Mouse (Mus musculus): ENCODE results near the gene Mdga1.

The Mdga1 gene

GRCm38 (mm10) chr17:29990136-29990535, 20.2 kb upstream of the Mdga1 start:
- Histone ChIP-seq H3K4me1 (replicated peaks; ENCODE audit: low read depth, low read length) (peaks cover 26% of the 10 kb centered on the region), H3K4me3 (replicated peaks; ENCODE audit: low read length) (no peak overlapping the region), H3K27me3 (ENCODE audit: insufficient read depth, low read length) (0 out of 2 replicates have a peak, but pooled peaks cover under 1% of the 10 kb centered on the region), H3K9me3 (ENCODE audit: low read length) (no peaks in the 10 kb centered on the region), H3K36me3 (ENCODE audit: insufficient read depth, low read length) (no peaks in the 10 kb centered on the region)
- TF ChIP-seq CTCF (conservative IDR thresholded peaks at IDR 0.05; ENCODE audit: low read length) (no peak), POU5F1 (IDR thresholded peaks at IDR 0.05; ENCODE audit: borderline replicate concordance, low read length) (no peak), NANOG (IDR thresholded peaks at IDR 0.05; ENCODE audit: borderline replicate concordance, low read length) (no peak)

GRCm38 (mm10) chr17:29989653-29990052, 19.8 kb upstream of the Mdga1 start:
- TF ChIP-seq CTCF (conservative IDR thresholded peaks at IDR 0.05; ENCODE audit: low read length), result no peak
- TF ChIP-seq NANOG (IDR thresholded peaks at IDR 0.05; ENCODE audit: borderline replicate concordance, low read length), result no peak
- TF ChIP-seq POU5F1 (IDR thresholded peaks at IDR 0.05; ENCODE audit: borderline replicate concordance, low read length), result no peak
- H3K9me3 ChIP-seq (ENCODE audit: low read length), result no peaks in the 10 kb centered on the region
- H3K4me1 ChIP-seq (replicated peaks; ENCODE audit: low read depth, low read length), result peaks cover 26% of the 10 kb centered on the region
- 0 out of 2 replicates have a peak, but pooled peaks cover 4% of the 10 kb centered on the region for H3K27me3 ChIP-seq (ENCODE audit: insufficient read depth, low read length)
- no peak overlapping the region for H3K4me3 ChIP-seq (replicated peaks; ENCODE audit: low read length)
- H3K36me3 ChIP-seq (ENCODE audit: insufficient read depth, low read length), result no peaks in the 10 kb centered on the region

- TF ChIP-seq CTCF (conservative IDR thresholded peaks at IDR 0.05; ENCODE audit: low read length) (no peak), NANOG (IDR thresholded peaks at IDR 0.05; ENCODE audit: borderline replicate concordance, low read length) (no peak)
- no peak overlapping the region for H3K4me3 ChIP-seq (replicated peaks; ENCODE audit: low read length)
Observed at GRCm38 (mm10) chr17:29988141-29988540, 18.3 kb upstream of the Mdga1 start.

GRCm38 (mm10) chr17:29985534-29985933, 15.6 kb upstream of the Mdga1 start:
- Histone ChIP-seq H3K4me1 (replicated peaks; ENCODE audit: low read depth, low read length) (peaks cover 26% of the 10 kb centered on the region), H3K36me3 (ENCODE audit: insufficient read depth, low read length) (no peaks in the 10 kb centered on the region), H3K9me3 (ENCODE audit: low read length) (peaks cover 6% of the 10 kb centered on the region), H3K27me3 (ENCODE audit: insufficient read depth, low read length) (0 out of 2 replicates have a peak, but pooled peaks cover 4% of the 10 kb centered on the region), H3K4me3 (replicated peaks; ENCODE audit: low read length) (no peak overlapping the region)
- TF ChIP-seq CTCF (conservative IDR thresholded peaks at IDR 0.05; ENCODE audit: low read length) (no peak), NANOG (IDR thresholded peaks at IDR 0.05; ENCODE audit: borderline replicate concordance, low read length) (no peak), POU5F1 (IDR thresholded peaks at IDR 0.05; ENCODE audit: borderline replicate concordance, low read length) (no peak)

More at GRCm38 (mm10) chr17:29988141-29988540, 18.3 kb upstream of the Mdga1 start:
- Histone ChIP-seq H3K4me1 (replicated peaks; ENCODE audit: low read depth, low read length) (peaks cover 18% of the 10 kb centered on the region), H3K27me3 (ENCODE audit: insufficient read depth, low read length) (0 out of 2 replicates have a peak, but pooled peaks cover 4% of the 10 kb centered on the region), H3K9me3 (ENCODE audit: low read length) (no peaks in the 10 kb centered on the region), H3K36me3 (ENCODE audit: insufficient read depth, low read length) (no peaks in the 10 kb centered on the region)

GRCm38 (mm10) chr17:29984931-29985330, 15.0 kb upstream of the Mdga1 start:
- 0 out of 2 replicates have a peak, but pooled peaks cover 4% of the 10 kb centered on the region for H3K27me3 ChIP-seq (ENCODE audit: insufficient read depth, low read length)
- TF ChIP-seq CTCF (conservative IDR thresholded peaks at IDR 0.05; ENCODE audit: low read length), result no peak
- no peak for TF ChIP-seq NANOG (IDR thresholded peaks at IDR 0.05; ENCODE audit: borderline replicate concordance, low read length)
- TF ChIP-seq POU5F1 (IDR thresholded peaks at IDR 0.05; ENCODE audit: borderline replicate concordance, low read length), result no peak
- H3K9me3 ChIP-seq (ENCODE audit: low read length), result peaks cover 6% of the 10 kb centered on the region
- H3K36me3 ChIP-seq (ENCODE audit: insufficient read depth, low read length), result no peaks in the 10 kb centered on the region
- H3K4me1 ChIP-seq (replicated peaks; ENCODE audit: low read depth, low read length), result peaks cover 30% of the 10 kb centered on the region
- no peak overlapping the region for H3K4me3 ChIP-seq (replicated peaks; ENCODE audit: low read length)

GRCm38 (mm10) chr17:29983190-29983589, 13.3 kb upstream of the Mdga1 start:
- Histone ChIP-seq H3K36me3 (ENCODE audit: insufficient read depth, low read length) (no peaks in the 10 kb centered on the region), H3K27me3 (ENCODE audit: insufficient read depth, low read length) (0 out of 2 replicates have a peak, but pooled peaks cover 4% of the 10 kb centered on the region), H3K9me3 (ENCODE audit: low read length) (peaks cover 6% of the 10 kb centered on the region), H3K4me3 (replicated peaks; ENCODE audit: low read length) (no peak overlapping the region), H3K4me1 (replicated peaks; ENCODE audit: low read depth, low read length) (peaks cover 30% of the 10 kb centered on the region)
- TF ChIP-seq NANOG (IDR thresholded peaks at IDR 0.05; ENCODE audit: borderline replicate concordance, low read length), result no peak
- no peak for TF ChIP-seq CTCF (conservative IDR thresholded peaks at IDR 0.05; ENCODE audit: low read length)
- TF ChIP-seq POU5F1 (IDR thresholded peaks at IDR 0.05; ENCODE audit: borderline replicate concordance, low read length), result no peak

- 0 out of 2 replicates have a peak, but pooled peaks cover 4% of the 10 kb centered on the region for H3K27me3 ChIP-seq (ENCODE audit: insufficient read depth, low read length)
- TF ChIP-seq NANOG (IDR thresholded peaks at IDR 0.05; ENCODE audit: borderline replicate concordance, low read length), result no peak
- TF ChIP-seq POU5F1 (IDR thresholded peaks at IDR 0.05; ENCODE audit: borderline replicate concordance, low read length), result no peak
- no peak for TF ChIP-seq CTCF (conservative IDR thresholded peaks at IDR 0.05; ENCODE audit: low read length)
- peaks cover 36% of the 10 kb centered on the region for H3K4me1 ChIP-seq (replicated peaks; ENCODE audit: low read depth, low read length)
- H3K9me3 ChIP-seq (ENCODE audit: low read length), result peaks cover 6% of the 10 kb centered on the region
- H3K36me3 ChIP-seq (ENCODE audit: insufficient read depth, low read length), result no peaks in the 10 kb centered on the region
- H3K4me3 ChIP-seq (replicated peaks; ENCODE audit: low read length), result no peak overlapping the region
Observed at GRCm38 (mm10) chr17:29981568-29981967, 11.7 kb upstream of the Mdga1 start.

- no peak for TF ChIP-seq NANOG (IDR thresholded peaks at IDR 0.05; ENCODE audit: borderline replicate concordance, low read length)
- H3K27me3 ChIP-seq (ENCODE audit: insufficient read depth, low read length), result 0 out of 2 replicates have a peak, but pooled peaks cover 1% of the 10 kb centered on the region
Observed at GRCm38 (mm10) chr17:29979841-29980240, 10.0 kb upstream of the Mdga1 start.

GRCm38 (mm10) chr17:29979020-29979419, 9.1 kb upstream of the Mdga1 start:
- H3K27me3 ChIP-seq (ENCODE audit: insufficient read depth, low read length), result no peaks in the 10 kb centered on the region
- no peak overlapping the region for H3K4me3 ChIP-seq (replicated peaks; ENCODE audit: low read length)
- H3K4me1 ChIP-seq (replicated peaks; ENCODE audit: low read depth, low read length), result peaks cover 60% of the 10 kb centered on the region
- no peaks in the 10 kb centered on the region for H3K36me3 ChIP-seq (ENCODE audit: insufficient read depth, low read length)
- TF ChIP-seq NANOG (IDR thresholded peaks at IDR 0.05; ENCODE audit: borderline replicate concordance, low read length) (no peak), POU5F1 (IDR thresholded peaks at IDR 0.05; ENCODE audit: borderline replicate concordance, low read length) (no peak), CTCF (conservative IDR thresholded peaks at IDR 0.05; ENCODE audit: low read length) (no peak)
- peaks cover 6% of the 10 kb centered on the region for H3K9me3 ChIP-seq (ENCODE audit: low read length)

More at GRCm38 (mm10) chr17:29979841-29980240, 10.0 kb upstream of the Mdga1 start:
- Histone ChIP-seq H3K4me3 (replicated peaks; ENCODE audit: low read length) (no peak overlapping the region), H3K36me3 (ENCODE audit: insufficient read depth, low read length) (no peaks in the 10 kb centered on the region), H3K4me1 (replicated peaks; ENCODE audit: low read depth, low read length) (peaks cover 51% of the 10 kb centered on the region), H3K9me3 (ENCODE audit: low read length) (peaks cover 6% of the 10 kb centered on the region)
